Mouse (Mus musculus): ENCODE results near the gene Olfr65.

Olfr65 gene

GRCm38 (mm10) chr7:103903187-103903586 lies at the start of gene Olfr65:
Gene Olfr65, plus strand, starts transcription at chr7:103903487.
- DNase-seq (ENCODE audit: low spot score in 2 of 2): no peak

- DNase-seq (ENCODE audit: low spot score in 2 of 2): no peak
Measured at GRCm38 (mm10) chr7:103854669-103855068, 48.6 kb upstream of the Olfr65 start.

GRCm38 (mm10) chr7:103859076-103859475 lies 44.2 kb upstream of the Olfr65 start:
- no peak for DNase-seq (ENCODE audit: low spot score in 2 of 2)

GRCm38 (mm10) chr7:103860855-103861254 lies 42.4 kb upstream of the Olfr65 start:
- no peak for DNase-seq (ENCODE audit: low spot score in 2 of 2)

GRCm38 (mm10) chr7:103861531-103861930 lies 41.8 kb upstream of the Olfr65 start:
- DNase-seq (ENCODE audit: low spot score in 2 of 2): no peak

GRCm38 (mm10) chr7:103865716-103866115 lies 37.6 kb upstream of the Olfr65 start:
- no peak for DNase-seq (ENCODE audit: low spot score in 2 of 2)

- no peak for DNase-seq (ENCODE audit: low spot score in 2 of 2)
Measured at GRCm38 (mm10) chr7:103870667-103871066, 32.6 kb upstream of the Olfr65 start.

GRCm38 (mm10) chr7:103873064-103873463 lies 30.2 kb upstream of the Olfr65 start:
- DNase-seq (ENCODE audit: low spot score in 2 of 2): no peak

- DNase-seq (ENCODE audit: low spot score in 2 of 2): no peak
Measured at GRCm38 (mm10) chr7:103874451-103874850, 28.8 kb upstream of the Olfr65 start.

- DNase-seq (ENCODE audit: low spot score in 2 of 2): no peak
Measured at GRCm38 (mm10) chr7:103877093-103877492, 26.2 kb upstream of the Olfr65 start.

- no peak for DNase-seq (ENCODE audit: low spot score in 2 of 2)
Measured at GRCm38 (mm10) chr7:103886152-103886551, 17.1 kb upstream of the Olfr65 start, which contains the start of gene Olfr66. Gene Olfr66, minus strand, starts transcription at chr7:103886252.

GRCm38 (mm10) chr7:103894385-103894784 lies 8.9 kb upstream of the Olfr65 start, which contains the start of gene Olfr64:
Gene Olfr64, minus strand, starts transcription at chr7:103894485.
- no peak for DNase-seq (ENCODE audit: low spot score in 2 of 2)

GRCm38 (mm10) chr7:103910047-103910446 lies 6.8 kb downstream of the Olfr65 start:
- no peak for DNase-seq (ENCODE audit: low spot score in 2 of 2)

- no peak for DNase-seq (ENCODE audit: low spot score in 2 of 2)
Measured at GRCm38 (mm10) chr7:103912969-103913511, 9.8 kb downstream of the Olfr65 start.

GRCm38 (mm10) chr7:103915338-103915737 lies 12.1 kb downstream of the Olfr65 start:
- no peak for DNase-seq (ENCODE audit: low spot score in 2 of 2)

- DNase-seq (ENCODE audit: low spot score in 2 of 2): no peak
Measured at GRCm38 (mm10) chr7:103928525-103928924, 25.2 kb downstream of the Olfr65 start, which contains the start of gene Olfr631. Gene Olfr631, plus strand, starts transcription at chr7:103928825.

- no peak for DNase-seq (ENCODE audit: low spot score in 2 of 2)
Measured at GRCm38 (mm10) chr7:103934264-103934663, 31.0 kb downstream of the Olfr65 start, which contains the start of gene Olfr632. Gene Olfr632, plus strand, starts transcription at chr7:103934347.

GRCm38 (mm10) chr7:103942730-103943129 lies 39.4 kb downstream of the Olfr65 start:
- no peak for DNase-seq (ENCODE audit: low spot score in 2 of 2)

- DNase-seq (ENCODE audit: low spot score in 2 of 2): no peak
Measured at GRCm38 (mm10) chr7:103944137-103944536, 40.9 kb downstream of the Olfr65 start, which contains the start of gene Olfr633. Gene Olfr633, plus strand, starts transcription at chr7:103944437.

All from right cerebral cortex, postnatal 36 days (tissue).